Mouse (Mus musculus) thymus, adult 2 months (tissue): ENCODE data around the gene Ldlrad3. TPM values are rescaled to one million over a fixed set of nuclear protein-coding genes. Genes with fewer than 3 reads are reported as not detected.

Experiments
- DNase-seq: peaks from one replicate; pipeline ENCODE4 v3.0.0; 2021
- H3K27ac ChIP-seq: fragments of 200-500 bp; 2 replicates; pipeline ENCODE4 v1.5.1; 2012; ENCODE audit warnings: low read length, control low read depth; ENCODE audit not compliant: control insufficient read depth, insufficient read depth
- H3K27me3 ChIP-seq: fragments of 200-500 bp; 2 replicates; pipeline ENCODE4 v1.6.1; 2012; ENCODE audit warnings: mild to moderate bottlenecking, low read length, moderate library complexity, mixed read lengths; ENCODE audit not compliant: control insufficient read depth, insufficient read depth
- H3K36me3 ChIP-seq: fragments of 200-500 bp; 2 replicates; pipeline ENCODE4 v1.6.1; 2012; ENCODE audit warnings: mild to moderate bottlenecking, low read length, moderate library complexity; ENCODE audit not compliant: control insufficient read depth, insufficient read depth
- H3K4me1 ChIP-seq: fragments of 200-500 bp; replicated peaks from 2 replicates; pipeline ENCODE4 v1.6.1; 2012; ENCODE audit warnings: low read length; ENCODE audit not compliant: control insufficient read depth, insufficient read depth
- H3K4me3 ChIP-seq: fragments of 200-500 bp; 2 replicates; pipeline ENCODE4 v1.5.1; 2012; ENCODE audit warnings: mild to moderate bottlenecking, low read length, control low read depth, moderate library complexity; ENCODE audit not compliant: control insufficient read depth, insufficient read depth
- CTCF ChIP-seq: fragments of 200-500 bp; IDR thresholded peaks from 2 replicates; pipeline ENCODE4 v1.5.1; 2012; ENCODE audit warnings: mild to moderate bottlenecking, control low read depth, low read length, moderate library complexity, borderline replicate concordance; ENCODE audit not compliant: control insufficient read depth, poor library complexity, insufficient read depth; ENCODE audit errors: extremely low read depth
- POLR2A ChIP-seq: fragments of 200-500 bp; IDR thresholded peaks from 2 replicates; pipeline ENCODE4 v1.6.1; 2012; ENCODE audit warnings: mild to moderate bottlenecking, low read length, control low read depth, moderate library complexity; ENCODE audit not compliant: control insufficient read depth, poor library complexity, insufficient read depth; ENCODE audit errors: extremely low read depth
- WGBS: fragments of 180-500 bp; shearing (Covaris S2); methylation state at CpG from one replicate; pipeline ENCODE4 v1.1.7; 2018; 5-methylcytosine and 5-hydroxymethylcytosine counted together
- polyA plus RNA-seq: library from polyadenylated mRNA; depleted of rRNA; stranded (reverse); fragments of >200 nt; gene quantifications from 2 replicates; pipeline ENCODE4 v1.2.3, GENCODE M21; 2012

Gene Ldlrad3
- polyA plus RNA-seq, 1 experiment, result 12.9 TPM

GRCm38 (mm10) chr2:102202211-102202770 lies 16.1 kb upstream of the Ldlrad3 start:
- H3K4me3 ChIP-seq, result no peak overlapping the region

GRCm38 (mm10) chr2:102201198-102201948 lies 15.2 kb upstream of the Ldlrad3 start:
- H3K36me3 ChIP-seq, result no peaks in the 10 kb centered on the region
- no peak for DNase-seq
- TF ChIP-seq POLR2A, result no peak
- TF ChIP-seq CTCF, result no peak
- H3K4me3 ChIP-seq, result no peak overlapping the region
- H3K27ac ChIP-seq, result no peak overlapping the region
- 77% methylated on average over 14 of the region's 14 CpGs for WGBS
- H3K4me1 ChIP-seq, result peaks cover 9% of the 10 kb centered on the region
- no peaks in the 10 kb centered on the region for H3K27me3 ChIP-seq

More at GRCm38 (mm10) chr2:102202211-102202770, 16.1 kb upstream of the Ldlrad3 start:
- H3K4me1 ChIP-seq, result peaks cover 5% of the 10 kb centered on the region
- no peaks in the 10 kb centered on the region for H3K36me3 ChIP-seq
- WGBS, result 94% methylated on average over 2 of the region's 2 CpGs
- no peak overlapping the region for H3K27ac ChIP-seq
- H3K27me3 ChIP-seq, result no peaks in the 10 kb centered on the region
- DNase-seq, result no peak
- TF ChIP-seq CTCF, result no peak
- no peak for TF ChIP-seq POLR2A

GRCm38 (mm10) chr2:102197332-102197731 lies 11.1 kb upstream of the Ldlrad3 start:
- no peak for TF ChIP-seq POLR2A
- TF ChIP-seq CTCF, result no peak
- Histone ChIP-seq H3K36me3 (no peaks in the 10 kb centered on the region), H3K27me3 (no peaks in the 10 kb centered on the region), H3K4me3 (no peak overlapping the region), H3K27ac (no peak overlapping the region), H3K4me1 (peaks cover 9% of the 10 kb centered on the region)
- DNase-seq, result no peak
- WGBS, result 96% methylated on average over 1 of the region's 1 CpGs

- no peak overlapping the region for H3K4me3 ChIP-seq
- no peaks in the 10 kb centered on the region for H3K36me3 ChIP-seq
- peaks cover 8% of the 10 kb centered on the region for H3K4me1 ChIP-seq
- WGBS, result 65% methylated on average over 8 of the region's 8 CpGs
- H3K27me3 ChIP-seq, result no peaks in the 10 kb centered on the region
- H3K27ac ChIP-seq, result no peak overlapping the region
- no peak for DNase-seq
- TF ChIP-seq CTCF, result no peak
- TF ChIP-seq POLR2A, result no peak
Observed at GRCm38 (mm10) chr2:102196709-102197108, 10.5 kb upstream of the Ldlrad3 start.

- 54% methylated on average over 4 of the region's 4 CpGs for WGBS
- Histone ChIP-seq H3K36me3 (no peaks in the 10 kb centered on the region), H3K4me3 (no peak overlapping the region), H3K4me1 (peaks cover 4% of the 10 kb centered on the region; the same call in 1 of the 2 replicates), H3K27ac (no peak overlapping the region), H3K27me3 (no peaks in the 10 kb centered on the region)
- no peak for DNase-seq
- TF ChIP-seq POLR2A (no peak), CTCF (no peak)
Observed at GRCm38 (mm10) chr2:102195494-102195893, 9.3 kb upstream of the Ldlrad3 start.

GRCm38 (mm10) chr2:102194247-102194646 lies 8.1 kb upstream of the Ldlrad3 start:
- Histone ChIP-seq H3K27me3 (no peaks in the 10 kb centered on the region), H3K27ac (no peak overlapping the region), H3K4me1 (peaks cover 5% of the 10 kb centered on the region), H3K4me3 (no peak overlapping the region), H3K36me3 (no peaks in the 10 kb centered on the region)
- no peak for DNase-seq
- no peak for TF ChIP-seq POLR2A
- no peak for TF ChIP-seq CTCF
- WGBS, result 36% methylated on average over 4 of the region's 4 CpGs
